Mouse (Mus musculus) heart, embryonic 11.5 days (tissue): ENCODE results near the gene Vps13d. TPM values are rescaled to one million over a fixed set of nuclear protein-coding genes. Genes with fewer than 3 reads are reported as not detected.

Experiments used
- ATAC-seq: fragments of 200-750 bp; cut with Nextera tagmentation; replicated peaks from 2 replicates; pipeline ENCODE4 v1.8.0; 2017; ENCODE audit warnings: moderate library complexity; ENCODE audit not compliant: insufficient number of reproducible peaks, low FRiP score, low TSS enrichment
- H3K27ac ChIP-seq: fragments of 300-500 bp; sonication (generic); 2 replicates; pipeline ENCODE4 v1.5.1; 2014; ENCODE audit warnings: mild to moderate bottlenecking, low read depth, low read length
- H3K27me3 ChIP-seq: fragments of 300-500 bp; sonication (generic); 2 replicates; pipeline ENCODE4 v1.6.1; 2014; ENCODE audit warnings: mild to moderate bottlenecking, low read length, mixed read lengths; ENCODE audit not compliant: control insufficient read depth, insufficient read depth
- H3K36me3 ChIP-seq: fragments of 300-500 bp; sonication (generic); 2 replicates; pipeline ENCODE4 v1.6.1; 2014; ENCODE audit warnings: mild to moderate bottlenecking, low read length, moderate library complexity, mixed read lengths; ENCODE audit not compliant: control insufficient read depth, insufficient read depth
- H3K4me1 ChIP-seq: fragments of 300-500 bp; sonication (generic); 2 replicates; pipeline ENCODE4 v1.6.1; 2014; ENCODE audit warnings: low read length; ENCODE audit not compliant: control insufficient read depth, insufficient read depth
- H3K4me2 ChIP-seq: fragments of 300-500 bp; sonication (generic); 2 replicates; pipeline ENCODE4 v1.6.1; 2014; ENCODE audit warnings: mild to moderate bottlenecking, moderate library complexity
- H3K4me3 ChIP-seq: fragments of 300-500 bp; sonication (generic); 2 replicates; pipeline ENCODE4 v1.5.1; 2014; ENCODE audit warnings: low read depth, low read length
- H3K9ac ChIP-seq: fragments of 300-500 bp; sonication (generic); 2 replicates; pipeline ENCODE4 v1.6.1; 2014; ENCODE audit warnings: mild to moderate bottlenecking, low read depth, low read length, moderate library complexity
- H3K9me3 ChIP-seq: fragments of 300-500 bp; sonication (generic); replicated peaks from 2 replicates; pipeline ENCODE4 v1.6.1; 2016; ENCODE audit warnings: low read length; ENCODE audit not compliant: control insufficient read depth
- WGBS: fragments of 180-500 bp; shearing (Covaris S2); extraction: QIAGEN DNeasy Blood & Tissue Kit; methylation state at CpG from one replicate; pipeline ENCODE4 v1.1.7; 2014; ENCODE audit not compliant: insufficient replicate concordance; 5-methylcytosine and 5-hydroxymethylcytosine counted together
- polyA plus RNA-seq: library from polyadenylated mRNA; unstranded; fragments of >200 nt; fragmentation: Nextera tagmentation; extraction: Ambion mirVana; gene quantifications from 2 replicates; pipeline ENCODE4 v1.2.1, GENCODE M21; 2014

The Vps13d gene
- polyA plus RNA-seq, 1 experiment from 2014 or later = 12.0 TPM

GRCm38 (mm10) chr4:145217046-145217445 lies 22.2 kb upstream of the Vps13d start:
- no peak overlapping the region for H3K27ac ChIP-seq
- WGBS = 88% methylated on average over 6 of the region's 6 CpGs
- no peak overlapping the region for H3K4me2 ChIP-seq
- no peaks in the 10 kb centered on the region for H3K9me3 ChIP-seq
- ATAC-seq = no peak
- no peaks in the 10 kb centered on the region for H3K36me3 ChIP-seq
- H3K4me3 ChIP-seq = no peak overlapping the region
- H3K4me1 ChIP-seq = 0 out of 2 replicates have a peak, but pooled peaks cover 5% of the 10 kb centered on the region
- no peak overlapping the region for H3K9ac ChIP-seq
- H3K27me3 ChIP-seq = no peaks in the 10 kb centered on the region

- Histone ChIP-seq H3K27ac (no peak overlapping the region), H3K4me1 (0 out of 2 replicates have a peak, but pooled peaks cover 3% of the 10 kb centered on the region), H3K4me3 (no peak overlapping the region), H3K36me3 (no peaks in the 10 kb centered on the region), H3K9me3 (no peaks in the 10 kb centered on the region), H3K27me3 (no peaks in the 10 kb centered on the region), H3K9ac (no peak overlapping the region), H3K4me2 (no peak overlapping the region)
- ATAC-seq = no peak
- WGBS = 64% methylated on average over 2 of the region's 2 CpGs
Measured at GRCm38 (mm10) chr4:145215396-145215795, 20.6 kb upstream of the Vps13d start.

GRCm38 (mm10) chr4:145214786-145215174 lies 20.0 kb upstream of the Vps13d start:
- ATAC-seq = 0 out of 2 replicates have a peak, but pooled peaks have one; percentile 39
- WGBS = 43% methylated on average over 6 of the region's 6 CpGs
- no peak overlapping the region for H3K4me2 ChIP-seq
- H3K4me3 ChIP-seq = no peak overlapping the region
- H3K9me3 ChIP-seq = no peaks in the 10 kb centered on the region
- H3K9ac ChIP-seq = no peak overlapping the region
- H3K27me3 ChIP-seq = no peaks in the 10 kb centered on the region
- H3K4me1 ChIP-seq = 0 out of 2 replicates have a peak, but pooled peaks cover 3% of the 10 kb centered on the region
- H3K27ac ChIP-seq = no peak overlapping the region
- H3K36me3 ChIP-seq = no peaks in the 10 kb centered on the region

GRCm38 (mm10) chr4:145213999-145214785 lies 19.4 kb upstream of the Vps13d start:
- H3K4me3 ChIP-seq = no peak overlapping the region
- H3K9ac ChIP-seq = no peak overlapping the region
- H3K9me3 ChIP-seq = no peaks in the 10 kb centered on the region
- ATAC-seq = peak; percentile 75
- H3K36me3 ChIP-seq = no peaks in the 10 kb centered on the region
- 34% methylated on average over 8 of the region's 8 CpGs for WGBS
- no peak overlapping the region for H3K4me2 ChIP-seq
- H3K4me1 ChIP-seq = 0 out of 2 replicates have a peak, but pooled peaks cover 3% of the 10 kb centered on the region
- no peak overlapping the region for H3K27ac ChIP-seq
- no peaks in the 10 kb centered on the region for H3K27me3 ChIP-seq

GRCm38 (mm10) chr4:145211076-145211475 lies 16.3 kb upstream of the Vps13d start:
- Histone ChIP-seq H3K4me1 (0 out of 2 replicates have a peak, but pooled peaks cover 3% of the 10 kb centered on the region), H3K4me2 (no peak overlapping the region), H3K4me3 (no peak overlapping the region), H3K27ac (no peak overlapping the region), H3K9me3 (no peaks in the 10 kb centered on the region), H3K9ac (no peak overlapping the region), H3K36me3 (no peaks in the 10 kb centered on the region), H3K27me3 (no peaks in the 10 kb centered on the region)
- WGBS = 62% methylated on average over 2 of the region's 2 CpGs
- no peak for ATAC-seq

- Histone ChIP-seq H3K27ac (no peak overlapping the region), H3K9me3 (no peaks in the 10 kb centered on the region), H3K4me3 (no peak overlapping the region), H3K9ac (no peak overlapping the region), H3K27me3 (no peaks in the 10 kb centered on the region), H3K4me1 (0 out of 2 replicates have a peak, but pooled peaks cover 3% of the 10 kb centered on the region), H3K4me2 (no peak overlapping the region), H3K36me3 (no peaks in the 10 kb centered on the region)
- no peak for ATAC-seq
- WGBS = 84% methylated on average over 5 of the region's 5 CpGs
Measured at GRCm38 (mm10) chr4:145210564-145210963, 15.8 kb upstream of the Vps13d start.

GRCm38 (mm10) chr4:145209690-145210088 lies 14.9 kb upstream of the Vps13d start:
- H3K4me2 ChIP-seq = no peak overlapping the region
- no peak overlapping the region for H3K4me3 ChIP-seq
- H3K4me1 ChIP-seq = no peaks in the 10 kb centered on the region
- no peak overlapping the region for H3K9ac ChIP-seq
- no peaks in the 10 kb centered on the region for H3K36me3 ChIP-seq
- no peaks in the 10 kb centered on the region for H3K27me3 ChIP-seq
- ATAC-seq = no peak
- H3K9me3 ChIP-seq = no peaks in the 10 kb centered on the region
- no peak overlapping the region for H3K27ac ChIP-seq
- 40% methylated on average over 5 of the region's 5 CpGs for WGBS

GRCm38 (mm10) chr4:145209076-145209689 lies 14.4 kb upstream of the Vps13d start:
- ATAC-seq = no peak
- Histone ChIP-seq H3K9ac (no peak overlapping the region), H3K4me1 (no peaks in the 10 kb centered on the region), H3K4me2 (no peak overlapping the region), H3K4me3 (no peak overlapping the region), H3K36me3 (no peaks in the 10 kb centered on the region), H3K27me3 (no peaks in the 10 kb centered on the region), H3K9me3 (no peaks in the 10 kb centered on the region), H3K27ac (no peak overlapping the region)
- WGBS = 67% methylated on average over 6 of the region's 6 CpGs
